Mouse (Mus musculus) neural tube, embryonic 10.5 days (tissue): Measurements from ENCODE around the gene Ern1.

ENCODE experiments used
- DNase-seq: peaks from one replicate; pipeline ENCODE4 v3.0.0-alpha.2; 2017; ENCODE audit warnings: low spot score; ENCODE audit errors: extremely low spot score

Gene Ern1

DNA sequence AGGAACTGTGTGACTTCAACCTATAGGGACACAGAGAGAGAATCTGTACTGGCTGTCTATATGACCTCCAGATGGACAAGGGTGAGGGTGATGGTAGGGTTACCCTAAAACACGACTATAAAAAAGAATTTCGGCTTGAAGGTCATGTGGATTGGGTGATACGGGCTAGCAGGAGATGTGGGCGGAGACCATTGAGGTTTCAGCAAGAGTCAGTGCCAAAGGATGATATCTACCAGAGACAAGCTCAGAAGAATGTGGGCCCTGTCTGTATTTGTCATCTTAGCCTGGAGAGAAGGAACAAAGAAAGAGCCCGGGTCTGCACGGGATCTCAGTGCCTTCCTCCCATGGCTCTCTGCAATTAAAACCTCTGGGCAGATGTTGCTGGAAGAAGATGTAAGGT is 137.9 kb downstream of the Ern1 start:
- no peak for DNase-seq

DNA sequence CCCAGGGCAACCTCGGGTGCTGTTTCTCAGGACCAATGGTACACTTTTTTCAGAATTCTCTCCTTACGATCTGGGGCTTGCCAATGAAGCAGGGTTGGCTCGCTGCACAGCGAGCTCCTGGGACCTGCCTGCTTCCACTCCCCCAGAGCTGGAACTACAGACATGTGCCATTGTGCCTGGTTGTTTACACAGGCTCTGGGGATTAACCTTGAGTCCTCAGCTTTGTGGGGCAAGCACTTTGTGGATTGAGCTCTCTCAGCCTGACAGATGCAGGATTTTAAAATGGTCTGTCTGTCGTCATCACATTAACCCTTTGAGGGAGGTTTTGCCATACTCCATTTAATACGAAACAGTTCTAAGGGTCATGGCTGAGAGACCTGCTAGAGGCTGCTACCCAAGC is 142.7 kb downstream of the Ern1 start:
- no peak for DNase-seq
